In genomic region chr4:5098411-5098810, GRCm38 (mm10) we compare ENCODE assay signal across 14 mouse cellular contexts.
"Had no signal": no experiment of that assay in that cellular context is flagged by ENCODE, and none has a peak within 500 bp of the region (broad histone marks: within the 10 kb centered on the region; RNA-seq: fewer than 3 reads in every experiment).

No protein-coding gene starts in this region.

- DNase-seq: cerebellum, postnatal 10 days; cerebellum, postnatal 14 days; cerebellum, postnatal 25 days; cerebellum, postnatal 36 days; embryo, embryonic 11 days; forebrain, postnatal 0 days; gastrocnemius, adult 2 months; gastrocnemius, postnatal 10 days; gastrocnemius, postnatal 14 days; gastrocnemius, postnatal 25 days; gastrocnemius, postnatal 36 days; heart, adult 11 months; heart, adult 18-20 months; heart, adult 2 months had no signal
